Mouse (Mus musculus) kidney, adult 18-20 months (tissue): Measurements from ENCODE around the gene Lurap1.
A peak's percentile ranks its signal among the peaks of the same experiment; 100 is the strongest.

Source experiments
- DNase-seq: peaks from one replicate; pipeline ENCODE4 v3.0.0; 2021

The Lurap1 gene

GRCm38 (mm10) chr4:116151238-116151637 lies at the start of gene Lurap1:
Lurap1 (minus strand) TSS chr4:116151338.
- DNase-seq, result no peak

DNA sequence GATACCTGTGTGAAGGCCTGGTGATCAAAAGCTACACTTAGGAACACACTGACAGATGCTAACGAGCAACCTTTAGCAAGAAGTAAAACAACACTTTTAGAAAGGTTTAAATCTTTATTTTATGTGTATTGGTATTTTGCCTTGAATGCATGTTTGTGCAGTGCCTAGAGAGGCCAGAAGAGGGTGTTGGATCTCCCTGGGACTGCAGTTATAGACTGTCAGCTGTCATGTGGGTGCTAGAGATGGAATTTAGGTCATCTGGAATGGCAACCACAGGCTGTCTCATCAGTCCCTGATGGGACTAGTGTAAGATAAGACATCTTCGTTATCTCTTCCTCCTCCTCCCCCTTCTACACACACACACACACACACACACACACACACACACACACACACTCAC lies 47.3 kb upstream of the Lurap1 start:
- no peak for DNase-seq

- no peak for DNase-seq
These were observed 42.6 kb upstream of the Lurap1 start for GRCm38 (mm10) chr4:116193583-116194383.

GRCm38 (mm10) chr4:116192286-116192835 lies 41.2 kb upstream of the Lurap1 start:
- no peak for DNase-seq

- DNase-seq, result no peak
These were observed 33.9 kb upstream of the Lurap1 start for GRCm38 (mm10) chr4:116185083-116185482.

DNA sequence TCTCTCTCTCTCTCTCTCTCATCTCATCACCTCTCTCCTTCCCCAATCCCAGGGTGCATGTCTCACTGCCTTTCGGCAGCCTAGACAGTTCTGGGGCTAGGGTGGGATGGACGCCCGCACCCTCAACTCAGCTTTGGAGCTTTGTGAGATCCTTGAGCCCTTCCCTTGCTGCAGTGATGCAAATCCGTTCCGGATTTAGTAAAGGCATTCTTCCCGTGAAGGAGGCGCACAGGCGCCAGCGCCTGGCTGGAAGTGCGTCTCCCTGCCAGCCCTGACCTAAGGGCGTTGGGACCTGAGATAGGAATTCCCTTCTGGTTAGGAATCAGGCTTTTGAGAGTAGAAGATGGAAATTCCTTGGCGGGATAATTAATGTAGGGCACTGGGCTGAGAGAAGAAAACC lies 31.6 kb upstream of the Lurap1 start:
- DNase-seq, result peak; percentile 51

- DNase-seq, result no peak
These were observed 30.9 kb upstream of the Lurap1 start for GRCm38 (mm10) chr4:116182079-116182478.

DNA sequence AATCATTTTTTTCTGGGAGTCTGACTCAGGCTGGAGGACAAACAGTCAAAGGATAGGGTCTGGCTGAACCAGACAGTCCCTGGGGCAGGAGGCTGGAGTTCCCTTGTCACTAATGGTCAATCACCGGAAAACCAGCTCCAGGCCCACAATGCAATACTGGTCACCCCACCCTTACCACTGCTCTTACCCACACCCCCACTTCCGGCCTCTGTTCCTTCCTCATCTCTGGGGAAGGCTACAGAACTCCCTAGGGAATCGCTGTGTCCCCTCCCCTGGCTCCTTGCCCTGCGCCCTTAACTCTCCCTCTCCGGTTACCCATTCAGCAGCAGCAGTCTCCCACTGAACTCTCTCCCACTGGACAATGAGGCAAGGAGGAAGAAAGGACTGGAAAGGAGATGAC lies 26.0 kb upstream of the Lurap1 start:
- peak; percentile 81 for DNase-seq

DNA sequence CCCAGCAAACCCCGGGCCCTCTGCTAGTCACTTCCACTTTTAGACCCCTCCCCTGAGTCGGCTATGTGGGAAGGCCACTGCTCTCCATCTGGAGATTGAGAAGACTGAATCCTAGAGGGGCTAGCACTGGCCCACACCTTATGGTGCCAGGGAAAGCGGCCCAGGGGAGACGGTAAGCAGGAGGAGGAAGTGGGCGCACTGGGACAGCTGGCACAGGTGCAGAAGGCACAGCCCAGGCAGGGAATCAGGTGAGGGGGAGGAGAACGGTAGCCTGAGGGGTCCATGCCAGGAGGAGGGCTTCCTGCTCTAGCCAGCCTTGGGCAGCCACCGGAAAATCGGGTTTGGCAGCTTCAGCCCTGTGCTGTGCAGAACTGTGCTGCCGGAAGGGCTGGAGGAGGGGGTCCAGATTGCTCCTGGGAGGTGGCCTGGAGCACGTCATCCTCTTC lies 25.4 kb upstream of the Lurap1 start:
- peak; percentile 83 for DNase-seq

- DNase-seq, result no peak
These were observed 24.8 kb upstream of the Lurap1 start for GRCm38 (mm10) chr4:116175711-116176542.

DNA sequence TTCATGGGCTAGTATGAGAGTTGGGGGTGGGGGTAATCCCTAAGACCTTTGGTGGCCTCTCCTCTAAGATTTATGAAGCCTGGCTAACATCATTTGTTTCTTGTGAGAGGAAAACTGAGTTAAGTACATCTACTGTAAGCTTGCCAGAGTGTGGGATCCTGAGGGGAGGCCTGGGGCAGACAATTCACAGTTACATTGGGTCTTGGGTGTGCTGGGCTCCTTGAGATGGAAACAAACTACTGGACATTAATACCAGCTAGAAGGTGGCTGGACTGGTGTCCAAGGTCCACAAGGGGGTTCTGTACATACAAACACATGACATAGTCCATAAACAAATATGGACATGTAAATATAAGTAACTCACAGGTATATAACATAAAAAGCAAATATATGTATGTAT lies 24.0 kb upstream of the Lurap1 start:
- DNase-seq, result no peak

GRCm38 (mm10) chr4:116174466-116175116 lies 23.5 kb upstream of the Lurap1 start:
- peak; percentile 64 for DNase-seq

DNA sequence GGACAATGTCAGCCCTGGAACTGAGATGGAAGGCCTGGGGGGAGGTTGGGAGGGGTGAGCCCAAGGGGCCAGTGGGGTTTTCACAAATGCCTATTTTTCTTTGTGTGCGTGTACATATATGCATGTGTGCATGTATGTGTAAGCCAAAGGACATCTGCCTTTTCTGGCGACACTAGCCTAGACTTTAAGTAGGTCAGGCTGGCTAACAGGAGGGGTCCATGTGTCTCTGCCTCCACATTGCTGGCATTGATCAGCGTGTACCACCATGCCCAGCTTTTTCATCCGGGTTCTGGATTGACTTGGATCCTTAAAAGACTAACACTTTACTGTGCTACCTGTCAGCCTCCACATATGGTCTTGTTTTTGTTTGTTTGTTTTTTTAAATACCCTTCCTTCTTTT lies 22.6 kb upstream of the Lurap1 start:
- DNase-seq, result no peak

DNA sequence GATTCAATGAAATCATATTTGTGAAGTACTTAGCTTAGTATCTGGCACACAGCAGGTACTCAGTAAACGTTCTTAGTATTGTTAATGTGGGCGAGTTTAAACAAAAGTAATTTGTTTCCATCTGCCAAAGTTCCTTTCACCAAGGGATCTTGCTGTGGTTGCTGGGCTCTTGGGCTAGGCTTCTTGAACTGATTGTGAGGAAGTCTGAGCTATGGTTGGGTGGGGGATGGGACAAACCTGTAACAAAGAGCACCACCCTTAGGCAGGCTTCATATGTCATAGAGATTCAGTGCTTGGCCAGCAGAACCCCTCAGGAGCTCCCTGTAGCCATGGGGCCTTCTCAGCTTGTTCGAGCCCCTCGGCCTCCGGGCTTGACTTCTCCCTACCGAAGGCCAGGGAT lies 21.9 kb upstream of the Lurap1 start, which contains the start of the genes 1700042G07Rik and Gm49337:
TSS of gene 1700042G07Rik (plus strand) at position 301 of the 400 bp plus-strand sequence.
TSS of gene Gm49337 (plus strand) at position 313 of the 400 bp plus-strand sequence.
- DNase-seq, result no peak

DNA sequence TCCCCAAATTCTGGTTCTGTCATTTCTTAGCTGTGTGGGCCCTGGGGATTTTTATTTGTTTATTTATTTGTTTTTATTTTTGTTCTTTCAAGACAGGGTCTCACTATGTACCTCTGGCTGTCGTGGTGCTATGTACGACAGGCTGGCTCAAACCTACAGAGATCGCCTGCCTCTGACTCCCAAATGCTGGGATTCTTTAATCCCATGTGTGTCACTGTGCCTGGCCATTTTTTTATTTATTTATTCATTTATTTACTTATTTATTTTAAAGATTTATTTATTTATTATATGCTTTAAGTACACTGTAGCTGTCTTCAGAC lies 18.2 kb upstream of the Lurap1 start:
- no peak for DNase-seq

GRCm38 (mm10) chr4:116168617-116169352 lies 17.6 kb upstream of the Lurap1 start:
- DNase-seq, result peak; percentile 81

- peak; percentile 68 for DNase-seq
These were observed 16.3 kb upstream of the Lurap1 start, which contains the start of gene Tspan1 for GRCm38 (mm10) chr4:116167404-116167803. Tspan1 (minus strand) TSS chr4:116167601.

DNA sequence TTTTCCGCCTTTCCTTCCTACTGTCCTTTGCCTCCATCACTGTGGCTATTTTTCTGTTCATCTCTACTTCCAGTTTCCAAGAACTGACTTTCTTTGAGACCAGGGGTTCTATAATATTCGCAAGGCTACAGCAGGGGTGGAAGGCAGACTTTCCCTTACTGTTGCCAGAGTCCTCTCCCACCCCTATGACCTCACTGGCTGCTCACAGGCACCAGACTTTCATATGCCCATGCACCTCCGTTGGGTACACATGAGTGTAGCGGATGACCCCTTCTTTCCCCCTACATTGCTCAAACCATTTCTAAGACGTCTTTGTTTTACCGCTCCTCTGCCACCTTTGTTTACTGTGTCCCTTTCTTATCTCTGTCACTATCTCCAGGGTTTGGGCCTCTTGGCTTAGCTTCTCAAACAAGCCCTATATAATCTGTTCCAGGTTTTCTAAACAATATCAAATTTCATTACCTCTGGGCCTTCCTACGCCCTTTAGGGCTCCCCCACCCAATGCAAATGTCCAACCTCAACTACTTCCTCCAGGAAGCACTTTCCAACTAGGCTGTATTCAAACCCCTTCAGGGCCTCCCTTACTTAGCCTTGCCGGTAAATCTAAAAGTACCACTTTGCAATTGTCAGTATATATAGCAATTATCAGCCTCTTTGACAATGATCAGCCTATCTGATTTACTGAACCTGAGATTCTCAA lies 14.7 kb upstream of the Lurap1 start:
- DNase-seq, result no peak

DNA sequence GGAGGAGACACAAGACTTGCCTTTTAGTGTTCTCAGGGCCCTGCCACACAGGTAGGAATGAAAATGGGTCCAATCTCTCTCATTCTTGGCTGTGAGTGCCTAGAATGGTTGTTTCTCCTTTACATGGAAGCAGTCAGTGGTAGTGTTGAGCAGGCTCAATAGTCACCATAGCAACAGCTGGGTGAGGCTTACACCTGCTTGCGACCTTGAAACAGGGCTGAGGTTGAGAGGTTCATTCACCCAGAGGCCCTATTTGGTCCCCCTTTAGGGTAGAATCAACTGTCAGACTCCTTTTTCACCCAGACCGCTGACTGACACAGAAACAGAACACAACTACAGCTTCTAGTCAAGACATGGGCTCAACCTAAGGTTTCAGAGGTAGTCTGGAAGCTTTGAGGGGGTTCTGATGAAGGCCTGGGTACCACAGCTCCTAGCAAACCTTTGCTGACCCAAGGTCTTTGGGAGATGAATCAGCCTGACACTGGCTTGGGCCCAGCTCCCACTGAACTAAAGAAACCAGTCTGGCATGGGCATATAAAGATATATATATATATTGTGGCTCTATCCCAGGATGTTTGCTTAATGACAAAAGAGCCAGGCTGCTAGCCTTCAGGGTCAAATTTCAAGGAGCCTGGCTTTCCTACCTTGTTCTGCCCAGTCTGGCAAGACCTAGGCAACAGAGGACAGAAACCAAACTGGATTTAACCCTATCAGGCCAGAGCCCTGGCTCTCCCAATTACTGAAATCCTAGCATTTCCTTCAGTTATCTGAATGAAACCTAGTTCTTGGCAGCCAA lies 13.8 kb upstream of the Lurap1 start:
- DNase-seq, result no peak

DNA sequence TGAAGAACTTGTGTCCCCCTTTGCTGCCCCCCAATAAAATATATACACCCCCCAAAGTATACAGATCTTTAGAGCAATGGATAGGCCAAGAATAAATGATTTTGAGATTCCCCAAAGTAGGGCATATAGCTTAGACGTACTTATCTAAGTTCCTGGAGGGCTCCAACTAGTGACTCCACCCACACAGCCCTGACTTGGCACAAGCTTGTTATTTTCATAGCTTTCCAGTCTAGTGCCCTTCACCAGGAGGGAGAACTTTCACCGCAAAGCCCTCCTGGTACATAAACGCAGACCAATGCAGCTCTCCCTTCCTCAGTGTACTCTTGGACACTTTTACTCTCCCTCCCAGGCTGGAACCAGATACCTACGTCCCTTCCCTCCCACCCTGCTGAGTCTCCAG lies 11.0 kb upstream of the Lurap1 start:
- peak; percentile 42 for DNase-seq

DNA sequence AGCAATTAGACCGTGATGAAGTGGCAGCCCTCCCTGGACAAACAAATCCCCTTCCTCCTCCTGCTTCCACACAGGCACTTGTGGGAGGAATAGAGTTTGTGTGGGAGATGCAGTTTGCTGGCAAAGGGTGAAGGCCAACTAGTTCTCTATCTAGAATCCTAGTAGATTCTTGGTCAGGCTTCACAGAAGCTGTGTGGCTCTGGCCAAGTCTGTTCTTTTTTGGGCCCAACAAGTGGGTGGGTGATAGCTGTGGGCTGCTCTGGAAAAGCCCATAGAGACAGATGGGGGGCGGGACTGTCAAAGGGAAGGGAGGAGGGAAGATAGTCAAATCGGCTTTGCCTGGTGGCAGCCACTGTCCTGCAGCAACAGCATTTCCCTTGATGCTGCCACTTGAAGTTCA lies 9.6 kb upstream of the Lurap1 start:
- no peak for DNase-seq
